Mouse (Mus musculus) heart, adult 2 months (tissue): ENCODE data around the gene Eif2s3y. TPM values are rescaled to one million over a fixed set of nuclear protein-coding genes. Genes with fewer than 3 reads are reported as not detected.
A peak's percentile ranks its signal among the peaks of the same experiment; 100 is the strongest.

ENCODE experiments used
- DNase-seq, 2 experiments: peaks; one replicate each; pipeline ENCODE4 v3.0.0; 2021
- H3K27ac ChIP-seq: fragments of 200-600 bp; 2 replicates; pipeline ENCODE4 v1.8.1; 2022
- H3K27me3 ChIP-seq: fragments of 200-500 bp; 2 replicates; pipeline ENCODE4 v1.6.1; 2012; ENCODE audit warnings: mild to moderate bottlenecking, low read length, inconsistent platforms, mixed read lengths; ENCODE audit not compliant: control insufficient read depth, insufficient read depth
- H3K36me3 ChIP-seq: fragments of 200-500 bp; 2 replicates; pipeline ENCODE4 v1.6.1; 2012; ENCODE audit warnings: low read length, inconsistent platforms; ENCODE audit not compliant: control insufficient read depth, insufficient read depth
- H3K4me1 ChIP-seq: fragments of 200-500 bp; 2 replicates; pipeline ENCODE4 v1.6.1; 2011; ENCODE audit warnings: low read length; ENCODE audit not compliant: control insufficient read depth, insufficient read depth
- H3K4me3 ChIP-seq: fragments of 200-600 bp; 2 replicates; pipeline ENCODE4 v1.8.1; 2022
- H3K79me2 ChIP-seq: fragments of 200-500 bp; replicated peaks from 2 replicates; pipeline ENCODE4 v1.6.1; 2012; ENCODE audit warnings: mild to moderate bottlenecking, inconsistent platforms, low read length, moderate library complexity, mixed read lengths; ENCODE audit not compliant: control insufficient read depth, insufficient read depth
- H3K9ac ChIP-seq: fragments of 200-500 bp; 2 replicates; pipeline ENCODE4 v1.6.1; 2012; ENCODE audit warnings: low read depth, mild to moderate bottlenecking, control low read depth, inconsistent platforms, low read length, mixed read lengths
- CTCF ChIP-seq: fragments of 200-600 bp; IDR thresholded peaks from 2 replicates; pipeline ENCODE4 v1.8.1; 2022; ENCODE audit warnings: antibody characterized with exemption, mild to moderate bottlenecking, moderate library complexity
- EP300 ChIP-seq: fragments of 200-500 bp; IDR thresholded peaks from 2 replicates; pipeline ENCODE4 v1.6.1; 2011; ENCODE audit warnings: low read depth, low read length, control low read depth; ENCODE audit not compliant: insufficient read depth
- POLR2A ChIP-seq: fragments of 200-500 bp; IDR thresholded peaks from 2 replicates; pipeline ENCODE4 v1.6.1; 2011; ENCODE audit warnings: mild to moderate bottlenecking, low read depth, low read length, control low read depth; ENCODE audit not compliant: insufficient read depth
- WGBS: fragments of 180-500 bp; shearing (Covaris S2); methylation state at CpG from one replicate; pipeline ENCODE4 v1.1.7; 2018; 5-methylcytosine and 5-hydroxymethylcytosine counted together
- intact Hi-C: fragments of 180-260 bp; cut with DNase I; formaldehyde crosslinking; loops from one replicate; pipeline ENCODE4 v1.15.1; 2025
- long read RNA-seq: library from polyadenylated mRNA; stranded (forward); transcript quantifications from one replicate; pipeline ENCODE4 v2.0.0, GENCODE M21; 2021
- microRNA-seq, 2 experiments: library from miRNA; unstranded; fragments of <30 nt; microRNA quantifications; one replicate each; pipeline ENCODE4 v1.2.0; 2021
- polyA plus RNA-seq: library from polyadenylated mRNA; depleted of rRNA; stranded (reverse); fragments of >200 nt; gene quantifications from 2 replicates; pipeline ENCODE4 v1.2.3, GENCODE M21; 2012; rRNA removed
- total RNA-seq, 2 experiments: library from RNA; stranded (reverse); gene quantifications; 2 replicates each; pipeline ENCODE4 v1.2.3; 2021

Gene Eif2s3y
- total RNA-seq (10 to 100 TPM in 1 of 2 experiments, not detected in 1; 60.0 TPM), polyA plus RNA-seq (11.8 TPM in 1 of 2 replicates, not detected in the other)
- long read RNA-seq, result 0 reads

DNA sequence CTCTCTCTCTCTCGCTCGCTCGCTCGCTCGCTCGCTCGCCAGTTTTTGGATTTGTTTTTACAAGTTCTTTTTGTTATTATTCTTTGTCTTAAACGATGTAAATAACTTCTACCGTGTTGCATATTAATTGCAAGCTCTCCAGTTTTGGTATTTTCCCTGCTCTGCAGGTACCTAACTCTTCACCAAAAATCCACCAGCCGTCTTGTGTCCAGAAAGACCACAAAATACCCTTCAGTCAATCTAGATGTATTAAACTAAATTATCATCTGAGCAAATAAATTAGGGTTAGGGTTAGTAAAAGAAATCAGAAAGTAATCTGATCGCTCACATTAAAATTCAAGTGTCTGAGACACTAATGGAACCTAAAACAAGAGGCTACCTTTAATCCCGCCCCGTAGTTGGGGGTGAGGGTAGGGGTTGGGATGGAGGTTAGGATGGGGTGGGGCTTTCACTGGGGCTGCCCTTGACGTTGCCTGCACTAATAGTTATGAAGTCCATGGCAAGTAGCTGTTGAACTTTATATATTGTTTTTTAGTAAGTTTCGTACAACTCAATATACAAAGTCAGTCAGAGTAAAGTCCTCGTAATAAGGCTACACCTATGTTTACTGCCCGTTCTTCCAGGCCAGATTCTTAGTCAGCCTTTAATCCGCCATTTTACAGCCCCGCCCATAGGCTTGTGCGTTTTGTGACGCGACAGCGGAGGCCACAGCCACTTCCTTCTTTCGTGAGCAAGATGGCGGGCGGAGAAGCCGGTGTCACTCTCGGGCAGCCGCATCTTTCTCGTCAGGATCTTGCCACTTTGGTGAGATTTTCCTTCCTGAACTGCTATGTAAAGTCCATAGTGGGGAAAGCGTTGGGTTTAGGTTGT is at the start of gene Eif2s3y:
Eif2s3y (plus strand) TSS at position 662 of the 870 bp plus-strand sequence.
- TF ChIP-seq CTCF (no peak), POLR2A (no peak), EP300 (no peak)
- peak in 1 of 2 experiments; percentile 79 for DNase-seq
- no peaks in the 10 kb centered on the region for H3K4me1 ChIP-seq
- H3K79me2 ChIP-seq, result no peaks in the 10 kb centered on the region
- peak within 1 kb of the TSS; percentile 85 for H3K9ac ChIP-seq
- H3K27ac ChIP-seq, result no peak within 1 kb of the TSS
- WGBS, result 59% methylated on average over 19 of the region's 31 CpGs
- H3K36me3 ChIP-seq, result no peaks in the 10 kb centered on the region
- no peaks in the 10 kb centered on the region for H3K27me3 ChIP-seq
- no peak within 1 kb of the TSS for H3K4me3 ChIP-seq
- intact Hi-C loops, result no loop called here

Small RNAs within 50 kb of the gene (microRNA-seq; reads per million reads assigned to microRNA genes)
- 0 reads per million in 2 experiments for gene Gm47281

Other genes with a start within 250 kb of the Eif2s3y start
- gene Zfy1, start 213.1 kb upstream of the Eif2s3y start, total RNA-seq, result not detected
- gene Zfy1, start 213.1 kb upstream of the Eif2s3y start, polyA plus RNA-seq, result not detected in 2 replicates
- gene Uba1y, start 191.9 kb upstream of the Eif2s3y start, total RNA-seq, result not detected
- gene Uba1y, start 191.9 kb upstream of the Eif2s3y start, polyA plus RNA-seq, result not detected in 2 replicates
- gene Kdm5d, start 112.8 kb upstream of the Eif2s3y start, total RNA-seq, result 1 to 10 TPM in 1 of 2 experiments, not detected in 1; 9.6 TPM
- gene Kdm5d, start 112.8 kb upstream of the Eif2s3y start, polyA plus RNA-seq, result 4.4 TPM in 1 of 2 replicates, not detected in the other
- 10 to 100 TPM in 1 of 2 experiments, not detected in 1; 21.1 TPM for gene Uty, start 235.2 kb downstream of the Eif2s3y start, total RNA-seq
- 4.1 TPM in 1 of 2 replicates, not detected in the other for gene Uty, start 235.2 kb downstream of the Eif2s3y start, polyA plus RNA-seq